Mouse (Mus musculus) retina, postnatal 7 days (tissue): Measurements from ENCODE around the gene Ephx3.
A peak's percentile ranks its signal among the peaks of the same experiment; 100 is the strongest.
"Not testable (repeated sequence)": the region's sequence is repeated elsewhere in the genome, so short reads cannot be mapped to it uniquely, and the experiment has no call there.

ENCODE experiments used
- DNase-seq: peaks from one replicate; pipeline ENCODE4 v3.0.0-alpha.2; 2012; ENCODE audit warnings: low read depth, low spot score

Gene Ephx3

DNA sequence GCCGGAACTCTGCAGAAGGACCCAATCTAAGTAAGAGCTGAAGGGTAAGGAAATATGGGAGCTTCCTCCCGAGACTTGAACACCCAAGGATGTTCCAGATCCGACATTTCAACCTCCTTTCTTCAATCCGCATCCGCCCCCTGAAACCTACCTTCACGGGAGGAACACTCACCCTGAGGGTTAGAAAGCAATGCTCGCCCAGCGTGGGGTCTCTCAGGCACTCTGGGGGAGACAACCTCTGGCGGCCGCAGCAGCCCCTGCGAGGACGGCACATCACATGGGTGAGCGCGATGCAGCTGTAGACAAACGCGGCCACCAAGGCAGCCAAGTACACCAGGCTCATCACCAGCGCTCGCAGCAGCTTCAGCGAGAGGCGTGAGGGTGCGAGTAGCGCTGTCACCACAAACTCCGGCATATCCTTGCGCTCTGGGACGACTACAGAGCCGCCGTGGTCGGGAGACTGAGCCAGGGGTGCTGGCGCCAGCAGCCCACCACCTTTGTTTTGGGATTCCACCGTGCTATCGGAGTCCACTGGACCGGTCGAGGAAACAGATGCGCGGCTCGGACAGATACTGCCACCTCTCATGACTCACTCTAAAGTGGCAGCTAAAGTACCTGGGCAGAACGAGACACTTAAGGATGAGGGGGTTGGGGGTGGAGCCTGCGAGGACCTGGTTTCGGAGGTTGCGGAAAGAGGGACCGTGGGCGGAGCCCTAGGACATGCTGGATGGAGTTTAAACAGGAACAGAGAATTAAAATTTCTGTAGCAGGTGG, at the start of gene Ephx3:
Gene Ephx3, minus strand, starts transcription at position 687 of the 774 bp plus-strand sequence.
- no peak for DNase-seq

DNA sequence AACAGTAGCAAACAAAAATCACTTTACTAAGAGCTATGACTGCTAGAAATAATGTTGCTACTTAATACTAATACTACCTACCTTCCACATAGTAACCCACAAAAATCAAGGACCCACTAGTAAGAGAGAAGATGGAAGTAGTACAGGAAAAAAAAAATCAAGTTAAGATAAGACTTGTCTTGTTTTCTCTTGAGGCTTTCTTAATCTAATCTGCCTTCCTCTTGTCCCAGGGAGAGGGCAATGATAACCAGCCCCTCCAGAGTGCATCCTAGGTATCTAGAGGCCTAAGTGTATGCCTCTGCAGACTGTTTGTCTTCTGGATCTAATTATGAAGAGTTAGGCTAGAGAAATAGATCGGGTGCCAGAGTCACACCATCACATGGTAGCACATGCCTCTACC, 49.2 kb upstream of the Ephx3 start:
- no peak for DNase-seq

DNA sequence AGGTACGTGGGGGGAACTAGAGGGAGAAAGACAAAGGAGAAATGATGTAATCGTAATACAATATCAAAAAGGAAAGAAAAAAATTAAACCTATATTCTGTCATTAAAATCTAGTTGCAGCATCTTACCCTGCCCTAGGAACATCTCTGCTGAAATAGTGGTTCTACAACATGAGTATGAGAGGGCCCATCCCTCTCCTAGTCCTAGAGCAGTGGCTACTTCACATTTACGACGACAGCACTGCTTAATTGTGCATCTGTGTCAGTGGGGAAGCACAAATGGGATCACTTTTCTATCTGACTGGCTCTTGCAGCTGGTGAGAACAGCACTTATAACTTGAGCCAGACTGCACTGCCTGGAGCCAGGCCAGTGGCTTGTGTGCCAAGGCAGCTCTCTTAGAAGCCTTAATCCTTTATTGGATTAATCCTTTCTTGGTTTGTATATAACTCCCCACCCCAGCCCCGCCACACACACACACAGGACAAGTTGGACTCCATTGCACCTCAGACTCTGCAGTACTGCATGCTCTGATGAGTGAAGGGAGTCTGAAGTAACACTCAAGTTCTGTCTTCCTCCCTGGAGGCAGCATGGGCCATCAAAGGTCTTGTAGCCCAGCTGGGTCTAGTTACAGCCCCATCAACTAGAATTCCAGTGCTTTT, 46.3 kb upstream of the Ephx3 start:
- DNase-seq, result peak; percentile 19

DNA sequence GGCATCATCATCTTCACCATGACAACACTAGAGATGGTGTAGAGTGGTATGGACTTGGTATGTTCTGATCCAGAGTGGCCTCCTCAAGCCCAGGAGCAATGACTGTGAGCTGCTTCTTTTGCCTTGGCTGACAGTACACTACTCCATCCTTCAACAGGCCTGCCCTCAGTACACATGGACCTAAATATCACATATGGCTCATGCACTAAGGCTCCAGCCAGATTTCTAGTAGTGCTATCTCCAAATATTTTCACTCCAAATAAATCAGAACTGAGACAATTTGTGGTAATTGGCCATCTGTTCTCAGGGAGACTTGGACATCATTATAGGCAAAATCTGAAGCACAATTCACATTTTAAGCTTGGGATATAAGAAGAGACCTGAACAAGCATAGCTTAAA, 43.8 kb upstream of the Ephx3 start:
- no peak for DNase-seq

DNA sequence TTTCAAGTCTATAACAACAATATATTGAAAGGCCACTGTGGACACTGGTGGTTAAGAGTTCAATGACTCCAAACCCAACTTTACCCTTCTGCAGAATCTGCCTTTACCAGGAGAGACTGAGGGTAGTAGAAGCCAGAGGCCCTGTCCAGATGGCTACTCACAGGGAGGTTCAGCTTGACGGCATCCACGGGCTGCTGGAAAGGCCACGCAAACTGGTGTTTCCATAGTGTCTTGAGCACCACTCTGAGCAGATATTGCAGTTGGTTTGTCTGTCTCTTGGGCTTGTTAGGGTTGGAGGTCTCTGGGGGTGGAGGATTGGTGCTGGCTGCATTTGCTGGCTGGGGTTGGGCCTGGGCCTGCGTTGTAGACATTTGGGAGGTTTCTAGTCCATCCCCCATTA, 39.9 kb upstream of the Ephx3 start:
- DNase-seq, result no peak

DNA sequence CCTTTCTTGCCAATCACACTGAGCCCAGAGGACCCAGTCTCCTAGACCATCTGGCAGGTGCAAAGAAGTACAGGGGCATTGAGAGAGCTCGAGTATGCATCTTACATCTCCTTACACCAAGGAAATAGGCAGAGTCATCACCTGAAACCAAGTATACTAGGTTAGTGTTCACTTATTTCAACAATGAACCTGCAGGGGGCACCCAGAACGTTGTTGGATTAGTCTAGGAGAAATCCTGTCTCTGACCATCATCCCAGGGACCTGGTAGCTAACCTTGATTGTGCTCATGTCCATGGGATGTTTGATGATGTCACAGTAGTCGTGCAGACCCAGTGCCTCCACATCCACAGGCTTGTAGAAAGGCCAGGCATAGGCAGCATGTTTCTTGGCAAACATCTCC, 31.5 kb upstream of the Ephx3 start:
- peak; percentile 9 for DNase-seq

DNA sequence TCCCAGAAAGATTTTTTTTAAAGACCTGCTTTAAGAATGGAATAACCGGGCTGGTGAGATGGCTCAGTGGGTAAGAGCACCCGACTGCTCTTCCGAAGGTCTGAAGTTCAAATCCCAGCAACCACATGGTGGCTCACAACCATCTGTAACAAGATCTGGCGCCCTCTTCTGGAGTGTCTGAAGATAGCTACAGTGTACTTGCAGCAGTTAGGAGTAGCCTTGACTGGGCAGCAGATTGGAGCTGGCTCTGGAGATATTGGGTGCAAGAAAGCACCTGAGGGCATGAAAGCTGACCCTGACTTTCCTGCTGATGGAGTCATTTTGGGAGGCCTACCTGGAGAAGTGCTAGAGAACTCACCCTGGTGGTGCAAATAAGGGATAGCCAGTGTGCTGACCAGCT, 26.2 kb upstream of the Ephx3 start:
- not testable (repeated sequence) for DNase-seq

DNA sequence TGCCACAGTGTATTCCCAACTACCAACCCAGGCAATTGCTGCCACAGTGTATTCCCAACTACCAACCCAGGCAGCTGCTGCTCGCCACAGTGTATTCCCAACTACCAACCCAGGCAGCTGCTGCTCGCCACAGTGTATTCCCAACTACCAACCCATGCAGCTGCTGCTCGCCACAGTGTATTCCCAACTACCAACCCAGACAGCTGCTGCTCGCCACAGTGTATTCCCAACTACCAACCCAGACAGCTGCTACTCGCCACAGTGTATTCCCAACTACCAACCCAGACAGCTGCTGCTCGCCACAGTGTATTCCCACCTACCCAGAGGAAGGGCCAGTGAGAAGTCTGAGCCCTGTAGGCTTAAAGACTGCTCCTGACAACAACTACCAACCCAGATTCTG, 22.2 kb upstream of the Ephx3 start:
- DNase-seq, result not testable (repeated sequence)

DNA sequence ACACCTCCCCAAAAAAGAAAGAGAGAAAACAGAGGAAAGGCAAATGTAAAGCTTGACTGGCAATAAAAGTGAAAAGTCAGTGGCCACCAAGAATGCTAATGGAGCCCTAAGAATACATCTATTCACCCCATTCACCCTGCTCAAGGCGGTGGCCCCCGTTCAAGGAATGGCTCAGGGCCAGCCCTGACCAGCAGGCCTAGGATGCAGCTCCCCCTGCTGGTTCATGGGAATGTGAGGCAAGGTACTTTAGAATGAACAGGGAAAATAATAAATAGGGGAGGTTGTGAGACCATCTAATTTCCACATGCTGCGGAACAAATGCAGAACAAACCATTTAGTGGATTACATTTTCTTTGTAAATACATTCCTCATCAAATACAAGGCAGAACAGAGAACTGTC, 20.4 kb upstream of the Ephx3 start:
- peak; percentile 27 for DNase-seq

DNA sequence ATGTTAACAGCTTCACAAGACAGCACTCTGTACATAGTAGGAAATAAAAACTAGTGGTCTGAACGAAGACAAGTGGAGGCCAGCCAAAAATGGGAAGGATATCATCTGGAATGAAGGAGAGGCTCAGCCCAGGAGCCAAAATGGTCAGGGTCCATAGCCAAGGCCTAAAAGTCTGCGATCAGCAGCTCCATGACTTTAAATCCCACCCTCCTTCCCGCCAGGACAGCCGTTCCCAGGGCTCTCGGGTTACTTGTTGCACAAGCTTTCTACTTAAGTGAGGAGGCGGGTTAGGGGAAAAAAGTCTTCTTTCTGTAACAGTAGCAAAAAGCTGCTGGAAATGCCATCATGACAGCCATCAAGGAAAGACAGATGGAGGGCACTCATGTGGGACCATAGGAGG, 19.8 kb upstream of the Ephx3 start:
- DNase-seq, result no peak

DNA sequence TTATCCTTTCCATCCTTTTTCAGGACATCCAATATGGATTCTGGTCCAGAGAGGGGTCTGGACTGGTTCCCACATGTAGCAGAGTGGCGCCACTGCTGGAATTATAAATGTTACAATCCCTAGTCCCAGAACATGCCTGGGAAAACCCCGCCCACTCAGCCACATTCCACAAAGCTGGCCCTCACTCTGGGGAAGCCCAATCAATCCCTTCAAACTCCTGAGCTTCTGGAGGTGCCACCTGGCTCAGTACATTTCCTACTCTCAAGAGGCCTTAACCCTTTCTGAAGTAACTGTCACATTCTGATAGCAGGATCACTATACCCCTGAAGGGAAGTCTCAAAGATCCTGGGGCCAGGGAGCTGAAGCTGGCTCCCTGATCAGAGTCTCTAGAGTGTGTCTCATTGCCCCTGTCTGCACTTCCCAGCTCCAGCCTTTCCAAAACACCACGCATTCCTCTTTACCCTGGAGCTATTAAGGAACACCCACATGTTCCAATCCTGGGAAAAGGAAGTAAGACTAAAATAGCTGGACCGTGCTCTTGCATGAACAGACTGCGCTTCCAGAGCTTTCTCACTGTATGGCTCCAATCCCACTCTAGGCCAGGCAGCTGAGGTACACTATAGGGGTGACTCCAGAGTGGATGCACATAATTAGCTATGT, 18.4 kb upstream of the Ephx3 start:
- no peak for DNase-seq

DNA sequence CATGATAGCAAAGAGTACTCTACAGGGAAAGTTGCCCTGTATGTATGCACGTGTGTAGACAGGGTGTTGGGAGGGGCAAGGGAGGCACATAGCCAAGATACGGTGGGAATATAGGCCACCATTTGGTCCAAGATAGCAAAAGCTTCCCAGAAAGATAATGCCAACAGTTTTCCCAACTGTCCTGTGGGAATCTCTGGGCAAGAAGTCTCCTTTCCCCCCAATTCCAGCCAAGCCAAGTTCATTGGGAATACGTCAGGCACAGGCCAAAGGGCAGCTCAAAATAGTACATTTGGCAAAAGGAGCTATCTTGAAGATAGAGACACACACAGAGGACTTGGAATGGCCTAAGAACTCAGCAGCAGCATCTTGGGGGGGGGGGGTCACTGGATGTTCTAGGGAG, 16.0 kb upstream of the Ephx3 start:
- DNase-seq, result no peak

DNA sequence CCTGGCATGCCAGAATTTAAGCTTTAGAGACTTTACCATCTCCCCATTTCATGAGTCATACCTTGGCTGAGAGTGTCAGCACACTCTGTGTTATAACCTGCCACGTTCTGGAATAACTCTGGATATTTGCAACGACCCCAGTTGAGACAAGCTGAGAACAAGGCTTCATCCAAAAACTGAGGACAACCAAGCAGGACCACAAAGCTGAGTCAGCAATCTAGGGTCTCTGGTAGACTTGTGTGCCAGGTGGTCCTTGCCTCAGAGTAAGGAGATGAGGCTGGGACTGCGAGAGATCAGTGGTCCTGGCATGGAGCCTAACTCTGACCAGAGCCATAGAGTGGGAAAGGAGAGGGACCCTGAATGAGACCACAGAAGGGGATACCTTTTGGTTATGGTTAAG, 13.6 kb upstream of the Ephx3 start:
- no peak for DNase-seq

DNA sequence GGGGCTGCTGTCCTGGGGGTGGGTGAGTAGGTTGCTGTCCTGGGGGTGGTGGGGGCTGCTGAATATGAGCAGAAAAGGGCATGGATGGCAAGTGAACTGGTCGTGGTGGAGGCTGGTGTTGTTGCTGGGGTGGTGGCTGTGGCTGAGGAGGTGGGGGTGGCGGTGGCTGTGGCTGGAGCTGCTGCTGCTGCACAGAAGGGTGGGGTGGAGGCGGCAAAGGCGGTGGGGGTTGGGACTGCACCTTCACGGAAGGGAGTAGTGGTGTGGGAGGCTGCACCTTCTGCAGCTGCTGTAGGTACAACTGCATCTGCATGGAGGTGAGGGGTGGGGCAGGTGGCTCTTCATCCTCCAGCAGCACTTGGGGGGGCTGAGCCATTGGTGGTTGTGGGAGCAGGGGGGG, 11.7 kb upstream of the Ephx3 start:
- DNase-seq, result no peak

DNA sequence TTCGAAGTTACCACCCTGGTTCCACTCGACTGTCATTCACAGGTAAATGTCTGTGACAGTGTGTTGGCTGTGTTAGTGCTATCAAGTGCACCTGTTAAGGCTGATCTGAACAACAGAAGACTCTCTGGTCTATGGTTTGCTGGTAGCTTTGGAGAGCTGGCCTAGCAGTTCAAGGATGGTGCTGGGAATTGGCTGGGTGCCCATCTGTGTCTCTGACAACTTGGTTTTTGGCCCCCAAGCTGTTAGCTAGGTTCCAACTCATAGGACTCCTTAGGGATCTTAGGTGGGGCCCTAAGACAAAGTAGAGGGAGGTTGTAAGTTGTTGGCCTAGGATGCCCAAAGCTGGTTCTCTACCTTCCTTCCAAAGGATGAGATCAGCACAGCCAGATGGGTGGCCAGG, 10.4 kb upstream of the Ephx3 start:
- no peak for DNase-seq

DNA sequence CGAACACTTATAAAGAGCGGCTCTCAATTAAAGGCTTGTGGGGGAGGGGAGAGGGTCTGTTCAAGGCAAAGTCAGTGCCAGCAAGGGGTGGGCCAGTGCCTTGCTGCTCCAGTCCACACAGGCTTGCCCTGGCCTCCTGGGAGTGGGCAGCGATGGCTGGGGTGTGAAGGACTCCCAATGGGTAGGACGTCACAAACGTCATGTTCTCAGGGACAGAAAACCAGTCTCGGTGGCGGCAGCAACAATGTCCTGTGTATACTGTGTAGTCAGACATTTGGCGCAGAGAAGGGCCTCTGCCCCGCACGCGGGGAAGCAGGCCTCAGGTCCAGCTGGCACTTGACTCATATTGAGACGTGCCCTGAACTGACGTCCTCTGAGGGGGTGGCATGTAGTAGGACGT, 7.8 kb upstream of the Ephx3 start:
- no peak for DNase-seq

DNA sequence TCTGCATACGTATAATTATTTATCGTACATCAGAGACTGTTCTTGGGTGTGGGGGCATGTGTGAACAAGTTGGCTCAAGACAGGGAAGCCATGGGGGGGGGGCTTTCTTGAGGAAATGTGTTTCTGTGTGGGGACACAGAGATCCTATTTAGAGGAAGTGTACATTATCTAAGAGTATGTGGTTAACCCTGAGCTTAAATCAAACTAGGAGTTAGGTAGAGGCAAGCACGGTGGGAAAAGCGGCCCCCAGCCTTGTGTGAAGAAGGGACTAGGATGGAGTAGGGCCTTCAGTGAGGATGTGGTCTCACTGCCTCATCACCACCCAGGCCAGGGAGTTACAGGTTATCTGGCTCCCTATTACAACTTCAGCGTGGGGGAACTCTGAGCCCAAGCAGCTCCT, 6.4 kb upstream of the Ephx3 start:
- no peak for DNase-seq

DNA sequence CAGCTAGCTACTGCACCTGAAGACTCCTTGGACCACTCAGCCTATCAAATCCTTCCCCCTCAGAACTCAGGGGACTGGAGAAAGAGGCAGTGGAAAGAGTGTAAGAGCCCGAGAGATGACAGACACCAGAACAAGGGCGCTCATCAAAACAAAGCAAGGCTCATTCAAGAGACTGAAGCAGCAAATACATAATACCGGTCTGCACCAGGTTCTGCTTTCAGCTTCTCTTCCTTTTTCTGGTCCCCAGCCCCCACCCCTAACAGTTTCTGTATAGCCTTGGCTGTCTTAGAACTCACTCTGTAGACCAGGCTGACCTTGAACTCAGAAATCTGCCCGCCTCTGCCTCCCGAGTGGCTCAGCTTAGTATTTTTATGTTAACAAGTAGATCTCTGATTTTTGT, 3.7 kb upstream of the Ephx3 start:
- no peak for DNase-seq

DNA sequence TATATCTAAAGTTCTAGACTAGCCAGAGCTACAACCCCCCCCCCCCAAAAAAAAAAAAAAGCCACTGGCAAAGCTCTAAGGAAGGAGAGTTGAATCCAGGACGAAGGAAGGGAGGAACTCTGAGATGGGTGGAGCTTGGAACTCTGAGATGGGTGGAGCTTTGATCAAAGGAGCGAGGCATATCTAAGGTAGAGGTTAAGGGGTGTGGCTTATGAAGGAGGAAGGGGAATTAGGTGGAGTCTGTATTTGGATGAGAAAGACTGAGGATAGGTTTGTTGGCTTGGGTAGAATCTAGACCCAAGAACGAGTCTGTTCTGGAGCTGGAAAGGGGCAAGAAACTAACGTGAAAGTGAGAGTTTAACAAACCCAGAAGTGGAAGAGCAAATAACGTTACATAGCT, 501 bp upstream of the Ephx3 start:
- DNase-seq, result no peak

DNA sequence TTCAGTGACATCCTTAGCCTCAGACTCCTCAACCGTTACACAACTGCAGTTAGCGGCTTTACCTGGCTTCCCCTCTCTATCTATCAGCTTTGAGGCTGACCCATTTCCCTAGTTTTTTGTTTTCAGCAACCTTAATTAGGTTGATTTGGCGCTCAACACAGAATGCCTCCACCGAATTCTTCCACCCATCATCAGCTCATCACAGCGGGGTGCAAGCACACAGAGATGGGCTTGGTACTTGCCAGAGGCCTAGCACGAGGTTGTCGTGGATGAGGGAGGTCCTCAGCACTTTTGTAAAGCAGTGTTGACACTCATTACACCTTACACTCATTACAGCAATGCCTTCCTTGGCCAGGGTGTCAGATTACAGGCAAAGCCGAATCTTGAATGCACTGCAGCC, 6.3 kb downstream of the Ephx3 start:
- no peak for DNase-seq

DNA sequence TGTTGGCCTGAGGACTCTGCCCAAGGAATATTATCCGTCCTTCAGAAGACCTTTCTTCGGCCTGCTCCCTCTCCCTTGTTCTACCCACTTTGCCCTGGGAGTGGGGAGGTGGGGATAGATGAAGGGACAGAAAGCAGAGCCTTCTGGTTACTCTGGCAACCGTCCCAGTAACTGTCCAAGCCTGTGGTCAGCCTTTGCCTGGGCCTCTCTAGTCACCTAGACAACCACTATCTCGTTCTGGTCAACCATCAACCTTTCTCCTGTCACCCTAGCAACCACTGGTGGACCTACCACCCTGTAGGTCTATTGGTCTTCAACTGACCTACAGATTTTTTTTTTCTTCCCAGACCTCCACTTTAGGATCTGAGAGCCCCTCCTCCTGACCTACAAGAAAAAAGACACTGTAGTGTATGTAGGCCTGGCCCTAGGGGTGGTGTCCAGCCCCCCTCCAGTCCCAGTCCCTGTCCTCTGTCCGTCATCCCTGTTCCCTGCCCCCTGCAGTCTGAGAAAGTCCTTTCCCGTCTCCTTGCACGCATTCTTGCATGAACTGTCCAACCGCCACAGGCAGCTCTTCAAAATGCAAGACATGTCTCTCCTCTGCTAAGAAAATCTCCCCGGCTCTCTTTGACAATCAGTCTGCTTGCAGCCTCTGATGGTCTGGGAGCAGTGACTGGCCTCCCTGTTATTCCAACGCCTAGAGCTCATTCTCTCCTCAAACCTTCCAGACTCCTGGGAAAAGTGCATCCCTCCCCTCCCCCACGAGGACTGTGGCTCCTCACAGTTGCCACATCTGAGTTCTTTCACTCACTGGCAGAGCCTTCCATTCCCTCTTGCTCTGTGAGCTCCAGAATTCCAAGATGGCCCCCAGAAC, 9.5 kb downstream of the Ephx3 start:
- no peak for DNase-seq

DNA sequence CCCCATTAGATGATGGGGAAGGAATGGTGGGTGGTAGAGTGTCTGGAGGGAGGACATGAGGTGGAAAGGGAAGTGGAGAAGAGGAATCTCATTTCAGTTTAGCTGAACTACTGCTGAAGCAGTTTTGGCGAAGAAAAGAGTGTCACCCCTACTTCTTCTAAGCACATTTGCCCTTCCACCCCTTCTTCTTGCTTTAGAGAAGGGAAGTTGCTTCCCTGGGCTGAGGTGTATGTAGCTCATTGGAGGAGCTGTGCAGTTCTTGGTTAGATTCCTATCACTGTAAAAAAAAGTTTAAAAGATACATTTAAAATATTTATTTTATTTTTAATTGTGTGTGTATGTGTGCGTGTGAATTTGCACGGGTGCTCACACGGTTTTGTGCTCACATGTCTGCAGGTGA, 12.4 kb downstream of the Ephx3 start:
- DNase-seq, result no peak
